Mouse (Mus musculus) thymus, postnatal 4 days (tissue): ENCODE results near the gene Rrm1.
A peak's percentile ranks its signal among the peaks of the same experiment; 100 is the strongest.
"Not testable (repeated sequence)": the region's sequence is repeated elsewhere in the genome, so short reads cannot be mapped to it uniquely, and the experiment has no call there.

Experiments used
- DNase-seq: peaks from one replicate; pipeline ENCODE4 v3.0.0; 2021

Rrm1 gene

GRCm38 (mm10) chr7:102441657-102442391, at the start of gene Rrm1:
Gene Rrm1, plus strand, starts transcription at chr7:102441695.
- DNase-seq = peak; percentile 93

- DNase-seq = no peak
These were observed 47.6 kb upstream of the Rrm1 start for GRCm38 (mm10) chr7:102393898-102394297.

DNA sequence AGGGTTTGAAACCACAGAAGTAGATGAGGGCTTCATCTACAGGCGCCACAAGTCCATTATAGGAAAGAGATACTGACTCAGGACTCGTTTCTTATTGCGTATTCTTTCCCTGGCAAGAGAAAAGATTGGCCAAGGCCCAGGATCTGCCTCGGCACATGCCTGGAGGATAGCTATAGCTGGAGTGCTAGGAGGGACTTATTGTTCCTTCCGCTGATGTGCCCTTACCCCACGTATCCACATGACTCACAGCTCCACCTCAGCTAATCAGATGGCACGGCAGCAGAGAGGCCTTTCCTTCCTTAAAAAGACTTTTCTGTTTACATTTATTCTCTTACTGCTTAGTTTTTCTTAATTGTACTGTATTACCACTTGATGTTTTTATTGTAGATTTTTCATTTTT, 45.6 kb upstream of the Rrm1 start:
- no peak for DNase-seq

- no peak for DNase-seq
These were observed 45.2 kb upstream of the Rrm1 start for GRCm38 (mm10) chr7:102396331-102396730.

DNA sequence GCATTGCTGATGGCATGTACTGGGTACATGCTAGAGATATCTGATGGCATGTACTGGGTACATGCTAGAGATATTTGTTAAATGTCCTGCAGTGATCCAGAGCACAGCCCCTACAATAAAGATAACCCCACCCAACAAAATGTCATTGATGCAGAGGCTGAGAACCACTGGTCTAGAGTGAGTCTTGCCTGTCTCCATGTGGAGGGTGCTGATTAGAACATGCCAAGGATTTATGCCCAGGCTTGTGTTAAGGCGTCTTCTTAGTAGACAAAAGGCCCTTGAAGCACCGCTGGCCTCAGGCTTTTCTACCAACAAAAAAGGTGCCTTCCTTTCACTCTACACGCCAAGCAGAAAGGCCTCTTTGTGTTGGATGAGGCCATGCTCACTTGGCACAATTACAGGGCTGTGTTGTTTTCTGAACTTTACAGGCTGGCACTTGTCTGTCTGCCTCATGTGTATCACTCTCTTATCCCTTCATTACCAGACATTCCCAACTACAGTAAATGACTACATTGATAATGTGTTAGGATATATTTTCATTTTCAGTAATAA, 42.2 kb upstream of the Rrm1 start:
- DNase-seq = no peak

DNA sequence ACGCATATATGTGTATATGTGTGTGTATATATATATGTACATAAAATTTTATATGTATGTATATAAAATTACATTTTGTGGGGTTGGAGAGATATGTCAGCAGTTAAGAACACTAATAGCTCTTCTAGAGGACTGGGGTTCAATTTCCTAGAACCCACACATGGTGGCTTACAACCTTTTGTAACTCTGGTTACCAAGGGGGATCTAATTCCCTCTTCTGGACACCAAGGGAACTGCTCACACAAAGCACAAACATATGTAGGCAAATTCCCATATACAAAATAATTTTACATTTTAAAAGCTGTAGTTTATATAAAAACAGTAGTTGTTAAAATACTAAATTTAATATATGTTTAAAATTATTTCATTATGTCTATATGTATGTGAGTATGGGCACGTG, 37.4 kb upstream of the Rrm1 start:
- DNase-seq = no peak

DNA sequence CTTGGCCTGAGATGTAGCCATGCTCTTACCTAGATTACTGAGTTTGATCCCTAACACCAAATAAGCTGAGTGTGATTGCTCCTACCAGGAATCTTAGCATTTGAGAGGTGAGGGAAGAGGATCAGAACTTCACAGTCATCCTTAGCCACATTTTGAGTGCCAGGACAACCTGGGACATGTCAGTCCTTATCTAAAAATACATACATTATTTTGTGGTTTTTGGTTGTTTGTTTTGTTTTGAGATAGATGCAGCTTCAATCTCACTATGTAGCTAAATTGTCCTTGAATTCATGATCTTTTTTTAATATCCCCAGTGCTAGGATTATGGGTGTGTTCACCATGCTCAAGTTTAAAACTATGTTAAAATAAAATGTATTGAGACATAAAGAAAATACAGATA, 34.1 kb upstream of the Rrm1 start:
- no peak for DNase-seq

GRCm38 (mm10) chr7:102415272-102415671, 26.2 kb upstream of the Rrm1 start:
- not testable (repeated sequence) for DNase-seq

- DNase-seq = no peak
These were observed 25.7 kb upstream of the Rrm1 start for GRCm38 (mm10) chr7:102415841-102416240.

DNA sequence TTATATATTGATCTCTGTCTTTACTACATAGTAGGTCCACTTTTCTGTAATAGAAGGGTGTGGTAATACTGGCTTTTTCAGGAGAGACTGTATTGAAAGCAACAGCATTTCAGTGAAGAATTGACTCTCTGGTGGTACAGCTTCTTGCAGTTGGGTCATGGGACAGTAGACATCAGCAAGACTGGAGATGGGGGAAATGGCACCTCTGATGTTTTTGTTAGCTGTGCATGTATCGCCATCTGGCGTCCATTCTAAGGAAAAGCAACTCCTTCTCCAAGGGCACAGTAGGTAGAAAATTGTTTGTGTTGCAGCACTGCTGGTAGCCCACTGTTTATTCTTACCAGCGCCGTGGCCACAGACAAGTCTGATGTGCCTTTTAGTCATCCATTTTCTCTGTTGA, 24.1 kb upstream of the Rrm1 start:
- peak; percentile 43 for DNase-seq

DNA sequence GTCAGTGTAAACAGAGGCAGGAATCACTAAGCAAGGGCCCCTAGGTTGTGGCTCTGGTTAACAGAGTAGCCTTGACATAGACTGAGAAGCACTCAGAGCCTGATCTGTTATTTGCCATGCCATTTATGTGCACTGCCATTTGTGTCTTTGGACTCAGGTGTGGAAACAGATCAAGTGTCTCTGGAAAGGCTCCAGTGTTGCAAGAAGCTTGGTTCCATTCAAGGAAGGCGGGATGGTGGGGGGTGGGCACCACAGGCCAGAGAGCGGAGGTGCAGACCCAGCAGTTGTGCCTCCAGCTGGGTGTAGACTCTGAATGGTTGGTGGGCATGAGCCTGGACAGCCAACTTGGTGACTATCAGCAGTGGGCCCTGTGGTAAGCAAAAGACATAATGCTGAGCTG, 19.5 kb upstream of the Rrm1 start:
- no peak for DNase-seq

- peak; percentile 22 for DNase-seq
These were observed 15.4 kb upstream of the Rrm1 start for GRCm38 (mm10) chr7:102425933-102426685.

- no peak for DNase-seq
These were observed 7.2 kb upstream of the Rrm1 start for GRCm38 (mm10) chr7:102434344-102434743.

- no peak for DNase-seq
These were observed 456 bp upstream of the Rrm1 start for GRCm38 (mm10) chr7:102440822-102441656.

DNA sequence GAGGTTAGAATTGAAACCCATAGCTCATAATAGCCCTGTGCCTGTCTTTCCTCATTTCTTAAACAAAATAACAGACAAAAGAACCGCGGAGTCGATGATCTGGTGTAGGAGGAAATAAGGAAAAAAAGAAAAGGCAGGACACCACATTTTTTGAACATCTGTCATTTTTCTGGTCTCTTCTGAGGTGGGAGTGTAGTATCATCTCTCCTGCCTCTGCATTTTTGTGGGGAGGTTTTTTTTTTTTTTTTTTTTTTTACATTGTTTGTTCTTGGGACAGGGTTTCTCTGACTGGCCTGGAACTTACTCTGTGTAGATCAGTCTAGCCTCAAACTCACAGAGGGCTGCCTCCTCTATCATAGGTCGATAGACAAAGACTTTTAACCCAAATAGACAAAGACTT, 937 bp downstream of the Rrm1 start:
- DNase-seq = no peak

DNA sequence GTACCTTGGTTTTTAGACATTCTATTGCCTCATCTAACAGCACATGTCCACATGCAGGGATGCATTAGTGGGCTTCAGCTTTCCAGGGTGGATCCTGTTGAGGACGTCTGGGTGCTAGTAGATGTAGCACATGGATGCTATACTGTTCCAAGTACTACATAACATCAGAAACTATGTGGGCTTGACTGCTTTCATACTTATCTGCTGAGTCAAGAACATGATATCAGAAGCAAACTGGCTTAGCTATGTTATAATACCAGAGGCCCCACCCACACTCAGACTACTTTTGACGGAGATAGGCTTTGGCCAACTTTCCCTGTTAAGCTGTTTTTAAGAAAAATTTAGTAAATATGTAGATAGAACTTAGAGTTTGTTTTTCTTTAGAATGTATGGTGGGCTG, 2.8 kb downstream of the Rrm1 start:
- no peak for DNase-seq

DNA sequence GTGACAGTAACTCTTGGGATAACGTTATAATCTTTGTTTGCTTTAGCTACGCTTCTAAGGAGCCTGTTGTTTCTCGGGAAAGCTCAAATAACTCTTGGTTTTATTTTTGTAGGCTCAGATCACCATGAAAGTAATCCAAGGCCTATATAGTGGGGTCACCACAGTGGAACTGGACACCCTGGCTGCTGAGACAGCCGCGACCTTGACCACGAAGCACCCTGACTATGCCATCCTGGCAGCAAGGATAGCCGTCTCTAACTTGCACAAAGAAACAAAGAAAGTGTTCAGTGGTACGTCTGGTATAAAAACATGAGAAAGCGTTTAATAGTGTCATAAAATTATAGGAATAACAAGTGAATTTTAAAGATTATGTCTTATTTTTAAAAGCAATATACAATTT, 4.9 kb downstream of the Rrm1 start:
- no peak for DNase-seq

DNA sequence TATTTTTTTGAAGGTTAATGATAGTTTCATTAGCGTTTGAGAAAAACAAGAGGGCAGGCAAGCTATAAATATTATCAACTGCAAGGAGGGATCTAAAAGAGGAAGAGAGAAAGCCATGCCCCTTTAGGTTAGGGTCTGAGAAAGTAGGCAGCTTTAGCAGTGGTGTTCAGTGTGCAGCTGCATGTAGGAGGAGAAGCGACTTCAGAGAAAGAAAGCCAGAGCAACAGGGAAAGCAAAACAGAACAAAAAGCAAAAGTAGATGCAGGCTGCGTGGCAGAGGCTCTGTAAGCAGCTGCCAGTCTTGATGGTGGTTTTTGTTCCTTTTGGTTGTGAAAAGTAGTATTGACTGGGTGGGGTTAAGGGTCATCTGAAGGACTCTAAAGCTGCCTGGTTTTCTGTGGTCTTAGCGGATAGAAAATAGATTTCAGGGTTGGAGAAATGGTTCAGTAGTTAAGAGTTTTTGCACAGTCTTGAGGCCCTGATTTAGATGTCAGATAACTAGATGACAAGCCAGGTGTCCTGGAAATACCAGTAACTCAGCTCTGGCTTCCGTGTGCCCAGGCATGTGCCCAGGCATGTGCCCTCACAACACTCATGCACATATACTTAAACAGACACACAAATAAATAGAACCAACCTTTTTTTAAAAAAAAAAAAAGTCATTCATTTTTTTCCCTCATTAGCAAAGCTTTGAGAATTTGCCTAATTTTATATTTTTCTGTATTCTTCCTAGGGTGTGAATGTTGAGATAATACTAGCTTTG, 17.3 kb downstream of the Rrm1 start:
- no peak for DNase-seq

GRCm38 (mm10) chr7:102467566-102467965, 26.1 kb downstream of the Rrm1 start:
- no peak for DNase-seq

- no peak for DNase-seq
These were observed 31.2 kb downstream of the Rrm1 start for GRCm38 (mm10) chr7:102472675-102473074.

- no peak for DNase-seq
These were observed 35.1 kb downstream of the Rrm1 start for GRCm38 (mm10) chr7:102476601-102477000.

DNA sequence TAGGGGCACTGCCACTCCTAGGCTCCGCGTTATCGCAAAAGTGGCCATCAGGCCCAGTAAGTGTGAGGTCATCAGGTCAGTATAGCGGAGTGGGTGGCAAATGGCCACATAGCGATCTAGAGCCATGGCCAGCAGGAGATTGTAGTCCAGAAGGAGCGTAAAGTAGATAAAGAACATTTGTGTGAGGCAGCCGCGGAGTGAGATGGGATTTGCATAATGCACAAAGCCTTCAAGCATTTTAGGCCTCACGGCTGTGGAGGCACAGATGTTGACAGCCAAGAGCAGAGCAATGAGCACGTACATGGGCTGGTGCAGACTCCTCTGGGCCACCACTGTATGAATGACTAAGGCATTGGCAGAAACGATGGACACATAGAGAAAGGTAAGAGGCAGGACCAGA, 35.9 kb downstream of the Rrm1 start:
- no peak for DNase-seq

GRCm38 (mm10) chr7:102478425-102478824, 36.9 kb downstream of the Rrm1 start:
- no peak for DNase-seq
